Mouse (Mus musculus) heart, embryonic 16.5 days (tissue): Measurements from ENCODE around the gene Ecm1. TPM values are rescaled to one million over a fixed set of nuclear protein-coding genes. Genes with fewer than 3 reads are reported as not detected.

Experiments used
- microRNA-seq: library from miRNA; unstranded; fragments of <30 nt; microRNA quantifications from one replicate; pipeline ENCODE4, GENCODE M21; 2017
- polyA plus RNA-seq: library from polyadenylated mRNA; unstranded; fragments of >200 nt; fragmentation: Nextera tagmentation; extraction: Ambion mirVana; gene quantifications from 2 replicates; pipeline ENCODE4 v1.2.1, GENCODE M21; 2015

Gene Ecm1
- polyA plus RNA-seq, 1 experiment from 2014 or later: 49.2 TPM

Small RNAs within 50 kb of the gene (microRNA-seq; reads per million reads assigned to microRNA genes)
- gene Mir7014: not detected

Other genes starting within 250 kb of the Ecm1 start
- 17.4 and 18.4 TPM in 2 replicates for gene Ctsk, start 240.3 kb downstream of the Ecm1 start, polyA plus RNA-seq
- 18.8 and 22.8 TPM in 2 replicates for gene Ctss, start 212.8 kb downstream of the Ecm1 start, polyA plus RNA-seq
- gene Hormad1, start 179.9 kb downstream of the Ecm1 start, polyA plus RNA-seq: not detected in 2 replicates
- 25.7 and 27.9 TPM in 2 replicates for gene Golph3l, start 150.6 kb downstream of the Ecm1 start, polyA plus RNA-seq
- 51.1 and 53.0 TPM in 2 replicates for gene Ensa, start 114.6 kb downstream of the Ecm1 start, polyA plus RNA-seq
- gene Mcl1, start 80.8 kb downstream of the Ecm1 start, polyA plus RNA-seq: 31.9 and 38.3 TPM in 2 replicates
- gene Adamtsl4, start 51.7 kb downstream of the Ecm1 start, polyA plus RNA-seq: 8.5 and 13.7 TPM in 2 replicates
- 41.3 and 43.3 TPM in 2 replicates for gene Tars2, start 20.6 kb upstream of the Ecm1 start, polyA plus RNA-seq
- 17.9 and 19.2 TPM in 2 replicates for gene Rprd2, start 79.3 kb upstream of the Ecm1 start, polyA plus RNA-seq
- gene Prpf3, start 116.3 kb upstream of the Ecm1 start, polyA plus RNA-seq: 31.6 and 34.7 TPM in 2 replicates
- gene Mrps21, start 131.9 kb upstream of the Ecm1 start, polyA plus RNA-seq: 356 and 374 TPM in 2 replicates
- 3.8 and 4.8 TPM in 2 replicates for gene Ciart, start 142.7 kb upstream of the Ecm1 start, polyA plus RNA-seq
- gene BC028528, start 152.4 kb upstream of the Ecm1 start, polyA plus RNA-seq: 41.5 and 48.6 TPM in 2 replicates
- 31.1 and 31.8 TPM in 2 replicates for gene Aph1a, start 154.4 kb upstream of the Ecm1 start, polyA plus RNA-seq
- gene Car14, start 165.1 kb upstream of the Ecm1 start, polyA plus RNA-seq: 73.4 and 78.2 TPM in 2 replicates
- gene Anp32e, start 189.7 kb upstream of the Ecm1 start, polyA plus RNA-seq: 188 and 233 TPM in 2 replicates